Mouse (Mus musculus) midbrain, embryonic 14.5 days (tissue): ENCODE data around the gene Gm20696. TPM values are rescaled to one million over a fixed set of nuclear protein-coding genes. Genes with fewer than 3 reads are reported as not detected.

Experiments used
- ATAC-seq: fragments of 200-750 bp; cut with Nextera tagmentation; 2 replicates; pipeline ENCODE4 v1.8.0; 2017; ENCODE audit warnings: moderate number of reproducible peaks, moderate library complexity; ENCODE audit not compliant: low FRiP score, low TSS enrichment
- DNase-seq: peaks from one replicate; pipeline ENCODE4 v3.0.0-alpha.2; 2015
- H3K27ac ChIP-seq: fragments of 300-500 bp; sonication (generic); replicated peaks from 2 replicates; pipeline ENCODE4 v1.5.1; 2014; ENCODE audit warnings: mild to moderate bottlenecking, low read depth, low read length, moderate library complexity
- H3K27me3 ChIP-seq: fragments of 300-500 bp; sonication (generic); 2 replicates; pipeline ENCODE4 v1.6.1; 2014; ENCODE audit warnings: low read length, control low read depth, mixed read lengths; ENCODE audit not compliant: control insufficient read depth, insufficient read depth
- H3K36me3 ChIP-seq: fragments of 300-500 bp; sonication (generic); 2 replicates; pipeline ENCODE4 v1.6.1; 2014; ENCODE audit warnings: low read length, control low read depth; ENCODE audit not compliant: control insufficient read depth, insufficient read depth
- H3K4me1 ChIP-seq: fragments of 300-500 bp; sonication (generic); 2 replicates; pipeline ENCODE4 v1.6.1; 2014; ENCODE audit warnings: mild to moderate bottlenecking, antibody characterized with exemption, low read length, control low read depth; ENCODE audit not compliant: control insufficient read depth, insufficient read depth
- H3K4me2 ChIP-seq: fragments of 300-500 bp; sonication (generic); 2 replicates; pipeline ENCODE4 v1.6.1; 2014; ENCODE audit warnings: mild to moderate bottlenecking, low read length, moderate library complexity
- H3K4me3 ChIP-seq: fragments of 300-500 bp; sonication (generic); replicated peaks from 2 replicates; pipeline ENCODE4 v1.5.1; 2014; ENCODE audit warnings: low read depth, low read length
- H3K9ac ChIP-seq: fragments of 300-500 bp; sonication (generic); replicated peaks from 2 replicates; pipeline ENCODE4 v1.6.1; 2014; ENCODE audit warnings: mild to moderate bottlenecking, low read length, moderate library complexity
- H3K9me3 ChIP-seq: fragments of 300-500 bp; sonication (generic); 2 replicates; pipeline ENCODE4 v1.6.1; 2016; ENCODE audit warnings: low read length, control low read depth, mixed read lengths; ENCODE audit not compliant: control insufficient read depth
- WGBS: fragments of 180-500 bp; shearing (Covaris S2); extraction: QIAGEN DNeasy Blood & Tissue Kit; methylation state at CpG from one replicate; pipeline ENCODE4 v1.1.7; 2014; 5-methylcytosine and 5-hydroxymethylcytosine counted together
- polyA plus RNA-seq: library from polyadenylated mRNA; unstranded; fragments of >200 nt; fragmentation: Nextera tagmentation; extraction: Ambion mirVana; gene quantifications from 2 replicates; pipeline ENCODE4 v1.2.1, GENCODE M21; 2014

The Gm20696 gene
- polyA plus RNA-seq, 1 experiment from 2014 or later = 4.0 TPM

DNA sequence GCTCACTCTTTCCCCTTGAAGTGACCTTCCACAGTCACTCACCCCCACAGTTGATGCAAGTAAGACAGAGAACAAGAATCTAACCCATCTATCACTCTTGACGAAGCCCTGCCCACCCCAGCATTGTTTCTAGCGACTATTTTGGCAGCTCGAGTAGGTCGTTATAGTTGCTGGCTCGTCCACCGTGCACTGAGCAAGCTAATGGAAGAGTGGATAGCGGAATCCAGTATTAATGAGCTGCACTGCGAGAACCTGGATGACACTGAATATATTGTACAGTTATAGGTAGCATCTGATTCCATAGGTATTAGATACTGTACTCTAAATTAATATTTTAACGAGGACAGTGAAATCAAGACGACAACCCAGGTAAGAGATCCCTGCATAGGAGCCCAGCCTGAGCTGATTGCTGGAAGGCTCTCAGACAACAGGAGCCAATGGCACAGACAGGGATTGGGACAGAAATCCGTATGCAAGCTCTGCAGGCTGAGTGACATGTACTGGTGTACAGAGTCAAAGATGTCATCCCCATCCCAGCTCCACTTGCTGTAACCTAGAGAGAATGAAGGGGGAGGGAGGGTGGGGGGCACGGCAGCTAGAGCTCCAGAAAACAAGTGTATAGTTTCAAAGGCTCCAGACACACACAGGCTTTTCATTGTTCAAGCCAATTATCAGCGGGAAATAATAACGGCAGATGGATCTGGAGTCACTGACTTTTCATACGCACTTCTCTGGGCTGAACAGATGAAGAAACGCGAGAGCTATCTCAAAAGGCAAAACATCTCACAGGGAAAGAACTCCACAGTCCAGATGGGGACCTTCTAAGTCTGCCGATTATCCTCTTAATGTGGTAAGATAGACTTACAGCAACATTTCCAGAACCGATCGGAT, 398.2 kb downstream of the Gm20696 start:
- Histone ChIP-seq H3K9ac (no peak overlapping the region), H3K4me3 (no peak overlapping the region), H3K4me2 (no peak overlapping the region), H3K9me3 (no peaks in the 10 kb centered on the region), H3K27me3 (0 out of 2 replicates have a peak, but pooled peaks cover 7% of the 10 kb centered on the region), H3K36me3 (no peaks in the 10 kb centered on the region), H3K4me1 (peaks cover 35% of the 10 kb centered on the region), H3K27ac (no peak overlapping the region)
- ATAC-seq (no peak), DNase-seq (peak; percentile 31)
- WGBS = 61% methylated on average over 20 of the region's 20 CpGs

DNA sequence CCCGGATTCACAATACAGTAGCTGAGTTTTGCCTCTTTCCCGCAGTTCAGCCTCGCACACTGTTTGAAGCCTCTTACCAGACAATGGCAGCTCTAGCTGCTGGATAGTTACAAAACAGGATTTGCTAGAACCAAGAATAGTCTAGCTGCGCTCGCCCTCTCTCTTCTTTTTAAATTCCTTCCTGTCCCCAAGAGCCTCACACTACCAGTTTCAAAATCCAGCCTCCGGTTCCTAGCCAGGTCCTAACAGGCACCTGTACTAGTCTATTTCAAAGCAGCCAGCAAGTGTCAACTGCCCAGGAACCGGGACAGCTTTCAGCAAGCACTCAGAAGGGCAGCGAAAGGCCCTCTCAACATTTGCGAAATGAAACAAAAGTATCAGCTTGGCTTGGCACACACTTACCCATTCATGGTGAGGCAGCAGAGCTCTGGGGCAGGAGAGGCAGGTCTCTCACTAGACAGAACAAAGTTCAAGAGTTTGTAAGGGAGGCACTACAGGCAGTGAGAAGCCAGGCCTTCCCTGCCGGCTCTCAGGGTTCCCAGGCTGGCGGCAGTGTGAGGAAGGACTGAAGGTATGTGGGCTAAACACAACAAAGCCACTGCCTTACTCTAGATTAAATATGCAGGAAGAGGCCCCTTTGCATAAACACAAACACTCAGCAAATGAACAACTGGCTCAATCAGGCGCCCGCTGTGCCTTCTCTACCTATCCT, 400.5 kb downstream of the Gm20696 start:
- ATAC-seq = no peak
- H3K27ac ChIP-seq = peak overlapping the region; percentile 14; the same call in 1 of the 2 replicates
- 11% methylated on average over 13 of the region's 13 CpGs for WGBS
- peak overlapping the region; percentile 23; the same call in 1 of the 2 replicates for H3K9ac ChIP-seq
- 0 out of 2 replicates have a peak, but pooled peaks cover 7% of the 10 kb centered on the region for H3K27me3 ChIP-seq
- H3K9me3 ChIP-seq = no peaks in the 10 kb centered on the region
- DNase-seq = peak; percentile 59
- H3K4me1 ChIP-seq = peaks cover 41% of the 10 kb centered on the region
- no peaks in the 10 kb centered on the region for H3K36me3 ChIP-seq
- H3K4me2 ChIP-seq = peak overlapping the region; percentile 34
- H3K4me3 ChIP-seq = no peak overlapping the region

- Histone ChIP-seq H3K4me1 (peaks cover 41% of the 10 kb centered on the region), H3K4me3 (no peak overlapping the region), H3K27ac (no peak overlapping the region), H3K27me3 (0 out of 2 replicates have a peak, but pooled peaks cover 7% of the 10 kb centered on the region), H3K9ac (no peak overlapping the region), H3K36me3 (no peaks in the 10 kb centered on the region), H3K9me3 (no peaks in the 10 kb centered on the region), H3K4me2 (no peak overlapping the region)
- ATAC-seq (no peak), DNase-seq (peak; percentile 65)
- WGBS = 25% methylated on average over 4 of the region's 4 CpGs
Observed at GRCm38 (mm10) chr6:99265173-99265572, 401.4 kb downstream of the Gm20696 start.

- Histone ChIP-seq H3K27me3 (0 out of 2 replicates have a peak, but pooled peaks cover 7% of the 10 kb centered on the region), H3K4me1 (peaks cover 41% of the 10 kb centered on the region), H3K36me3 (no peaks in the 10 kb centered on the region), H3K9me3 (no peaks in the 10 kb centered on the region), H3K4me2 (no peak overlapping the region), H3K4me3 (no peak overlapping the region), H3K9ac (no peak overlapping the region), H3K27ac (no peak overlapping the region)
- WGBS = 35% methylated on average over 13 of the region's 13 CpGs
- ATAC-seq (no peak), DNase-seq (no peak)
Observed at GRCm38 (mm10) chr6:99264192-99265093, 402.2 kb downstream of the Gm20696 start.

GRCm38 (mm10) chr6:99263886-99264185, 402.8 kb downstream of the Gm20696 start:
- H3K9me3 ChIP-seq = no peaks in the 10 kb centered on the region
- WGBS = 61% methylated on average over 2 of the region's 2 CpGs
- ATAC-seq (no peak), DNase-seq (no peak)
- no peak overlapping the region for H3K4me2 ChIP-seq
- no peak overlapping the region for H3K4me3 ChIP-seq
- no peak overlapping the region for H3K27ac ChIP-seq
- 0 out of 2 replicates have a peak, but pooled peaks cover 7% of the 10 kb centered on the region for H3K27me3 ChIP-seq
- H3K4me1 ChIP-seq = peaks cover 41% of the 10 kb centered on the region
- no peaks in the 10 kb centered on the region for H3K36me3 ChIP-seq
- H3K9ac ChIP-seq = no peak overlapping the region

GRCm38 (mm10) chr6:99263061-99263885, 403.3 kb downstream of the Gm20696 start:
- peaks cover 40% of the 10 kb centered on the region for H3K4me1 ChIP-seq
- no peaks in the 10 kb centered on the region for H3K9me3 ChIP-seq
- H3K4me2 ChIP-seq = no peak overlapping the region
- H3K27me3 ChIP-seq = 0 out of 2 replicates have a peak, but pooled peaks cover 7% of the 10 kb centered on the region
- no peak for ATAC-seq
- no peaks in the 10 kb centered on the region for H3K36me3 ChIP-seq
- whole genome bisulfite sequencing = 19% methylated on average over 12 of the region's 12 CpGs
- H3K9ac ChIP-seq = no peak overlapping the region
- H3K27ac ChIP-seq = no peak overlapping the region
- DNase-seq = peak; percentile 32
- H3K4me3 ChIP-seq = no peak overlapping the region

- Histone ChIP-seq H3K9me3 (no peaks in the 10 kb centered on the region), H3K9ac (no peak overlapping the region), H3K4me2 (no peak overlapping the region), H3K4me1 (peaks cover 34% of the 10 kb centered on the region), H3K4me3 (no peak overlapping the region), H3K36me3 (no peaks in the 10 kb centered on the region), H3K27me3 (0 out of 2 replicates have a peak, but pooled peaks cover 7% of the 10 kb centered on the region), H3K27ac (no peak overlapping the region)
- ATAC-seq = no peak
- DNase-seq = no peak
- WGBS = 39% methylated on average over 4 of the region's 4 CpGs
Observed at GRCm38 (mm10) chr6:99261737-99262130, 404.9 kb downstream of the Gm20696 start.
